Mouse (Mus musculus): ENCODE data around the gene 4931429L15Rik. TPM values are rescaled to one million over a fixed set of nuclear protein-coding genes. Genes with fewer than 3 reads are reported as not detected.

The 4931429L15Rik gene
- polyA plus RNA-seq, 1 experiment from 2014 or later: not detected

GRCm38 (mm10) chr9:46320461-46320860 is 675 bp upstream of the 4931429L15Rik start:
- no peaks in the 10 kb centered on the region for H3K27me3 ChIP-seq (replicated peaks)
- no peak overlapping the region for H3K9ac ChIP-seq
- H3K9me3 ChIP-seq: peaks cover 13% of the 10 kb centered on the region
- WGBS: 95% methylated on average over 2 of the region's 2 CpGs
- ATAC-seq (ENCODE audit: low FRiP score, low read depth): no peak
- H3K4me3 ChIP-seq: no peak overlapping the region
- no peak overlapping the region for H3K4me2 ChIP-seq (replicated peaks)
- H3K4me1 ChIP-seq: peaks cover 17% of the 10 kb centered on the region
- H3K36me3 ChIP-seq: no peaks in the 10 kb centered on the region
- no peak overlapping the region for H3K27ac ChIP-seq

GRCm38 (mm10) chr9:46317957-46318356 is 1.8 kb downstream of the 4931429L15Rik start:
- Histone ChIP-seq H3K36me3 (no peaks in the 10 kb centered on the region), H3K27me3 (replicated peaks) (no peaks in the 10 kb centered on the region), H3K9me3 (peaks cover 13% of the 10 kb centered on the region), H3K27ac (no peak overlapping the region), H3K4me1 (peaks cover 19% of the 10 kb centered on the region), H3K4me3 (no peak overlapping the region), H3K4me2 (replicated peaks) (no peak overlapping the region), H3K9ac (no peak overlapping the region)
- ATAC-seq (ENCODE audit: low FRiP score, low read depth): no peak
- WGBS: 95% methylated on average over 3 of the region's 3 CpGs

GRCm38 (mm10) chr9:46316909-46317308 is 2.9 kb downstream of the 4931429L15Rik start:
- 57% methylated on average over 8 of the region's 8 CpGs for WGBS
- Histone ChIP-seq H3K4me1 (peaks cover 22% of the 10 kb centered on the region), H3K4me2 (replicated peaks) (no peak overlapping the region), H3K27ac (no peak overlapping the region), H3K9ac (no peak overlapping the region), H3K4me3 (no peak overlapping the region), H3K27me3 (replicated peaks) (no peaks in the 10 kb centered on the region), H3K9me3 (peaks cover 13% of the 10 kb centered on the region), H3K36me3 (no peaks in the 10 kb centered on the region)
- 0 out of 2 replicates have a peak, but pooled peaks have one; percentile 22 for ATAC-seq (ENCODE audit: low FRiP score, low read depth)

DNA sequence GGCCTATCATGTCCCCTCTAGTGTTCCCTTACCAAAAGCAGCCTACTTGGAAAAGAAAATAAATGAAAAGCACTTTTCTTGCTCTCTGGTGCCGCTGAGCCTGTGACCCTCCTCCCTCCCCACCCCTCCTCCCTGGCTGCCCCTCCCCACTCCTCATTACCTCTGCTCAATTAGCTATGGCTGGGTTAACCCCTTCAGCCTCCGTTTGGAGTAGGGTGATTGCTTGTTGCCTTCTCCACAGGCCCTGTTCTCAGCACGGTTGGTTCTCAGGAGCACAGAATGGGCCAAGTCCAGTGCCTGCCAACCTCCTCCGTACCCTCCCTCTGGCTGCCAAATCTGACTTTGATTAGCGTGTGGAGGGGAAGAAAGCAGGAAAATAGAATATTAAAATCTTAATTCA is 3.4 kb downstream of the 4931429L15Rik start:
- 6% methylated on average over 5 of the region's 5 CpGs for WGBS
- H3K4me1 ChIP-seq: peaks cover 22% of the 10 kb centered on the region
- no peaks in the 10 kb centered on the region for H3K27me3 ChIP-seq (replicated peaks)
- H3K9me3 ChIP-seq: peaks cover 13% of the 10 kb centered on the region
- H3K36me3 ChIP-seq: no peaks in the 10 kb centered on the region
- 0 out of 2 replicates have a peak overlapping the region, but pooled peaks have one; percentile 8 for H3K27ac ChIP-seq
- no peak overlapping the region for H3K9ac ChIP-seq
- peak overlapping the region; percentile 29 for H3K4me2 ChIP-seq (replicated peaks)
- no peak overlapping the region for H3K4me3 ChIP-seq
- ATAC-seq (ENCODE audit: low FRiP score, low read depth): peak; percentile 43

- peak overlapping the region; percentile 29 for H3K4me2 ChIP-seq (replicated peaks)
- 23% methylated on average over 11 of the region's 11 CpGs for WGBS
Observed at GRCm38 (mm10) chr9:46315807-46316365, 3.9 kb downstream of the 4931429L15Rik start.

DNA sequence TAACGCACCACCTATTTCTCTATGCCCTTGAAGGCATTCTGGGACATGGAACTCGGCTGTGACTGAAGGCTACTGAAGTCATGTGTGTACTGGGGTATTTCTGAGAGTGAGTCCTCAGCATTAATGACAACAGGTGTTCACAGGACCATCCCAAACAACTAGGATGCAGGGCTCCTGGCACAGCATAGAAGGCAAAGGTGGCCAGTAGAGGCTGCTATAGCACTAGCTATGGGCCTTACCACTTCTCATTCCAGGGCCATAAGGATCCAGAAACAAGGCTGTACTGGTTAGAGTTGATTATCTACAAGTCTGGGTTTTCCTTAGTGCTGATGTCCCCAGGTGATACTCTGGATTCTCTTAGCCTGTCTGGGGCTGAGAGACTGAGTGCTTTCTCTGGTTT is 4.9 kb downstream of the 4931429L15Rik start:
- no peaks in the 10 kb centered on the region for H3K27me3 ChIP-seq (replicated peaks)
- H3K9ac ChIP-seq: no peak overlapping the region
- no peak for ATAC-seq (ENCODE audit: low FRiP score, low read depth)
- peaks cover 9% of the 10 kb centered on the region for H3K9me3 ChIP-seq
- no peak overlapping the region for H3K4me2 ChIP-seq (replicated peaks)
- WGBS: 45% methylated on average over 2 of the region's 2 CpGs
- peaks cover 22% of the 10 kb centered on the region for H3K4me1 ChIP-seq
- no peaks in the 10 kb centered on the region for H3K36me3 ChIP-seq
- no peak overlapping the region for H3K27ac ChIP-seq
- no peak overlapping the region for H3K4me3 ChIP-seq

More at GRCm38 (mm10) chr9:46315807-46316365, 3.9 kb downstream of the 4931429L15Rik start:
- Histone ChIP-seq H3K4me3 (no peak overlapping the region), H3K36me3 (no peaks in the 10 kb centered on the region), H3K9me3 (peaks cover 13% of the 10 kb centered on the region), H3K9ac (no peak overlapping the region), H3K27me3 (replicated peaks) (no peaks in the 10 kb centered on the region), H3K4me1 (peaks cover 22% of the 10 kb centered on the region), H3K27ac (0 out of 2 replicates have a peak overlapping the region, but pooled peaks have one; percentile 8)
- ATAC-seq (ENCODE audit: low FRiP score, low read depth): peak; percentile 72

DNA sequence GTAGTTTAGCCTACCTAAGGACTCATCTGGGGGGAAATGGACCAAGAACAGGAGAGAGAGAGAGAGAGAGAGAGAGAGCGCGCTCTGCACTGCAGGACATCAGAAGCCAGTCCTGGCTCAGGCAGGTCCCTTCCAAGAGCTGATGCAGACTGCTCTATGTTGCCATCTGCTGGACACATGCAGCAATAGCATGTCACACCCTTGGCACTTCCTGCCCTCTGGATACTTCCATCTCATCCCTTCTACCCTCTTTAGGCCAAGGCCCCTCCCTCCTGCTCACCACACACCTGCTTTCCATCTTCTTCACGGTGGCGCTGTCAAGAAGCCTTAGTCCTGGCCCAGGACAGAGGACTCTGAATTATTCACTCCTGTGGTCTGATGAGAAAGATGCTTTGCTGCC is 5.3 kb downstream of the 4931429L15Rik start:
- WGBS: 3% methylated on average over 4 of the region's 4 CpGs
- Histone ChIP-seq H3K36me3 (no peaks in the 10 kb centered on the region), H3K27me3 (replicated peaks) (no peaks in the 10 kb centered on the region), H3K4me2 (replicated peaks) (no peak overlapping the region), H3K4me3 (no peak overlapping the region), H3K9me3 (peaks cover 5% of the 10 kb centered on the region), H3K4me1 (peaks cover 22% of the 10 kb centered on the region), H3K9ac (no peak overlapping the region), H3K27ac (no peak overlapping the region)
- ATAC-seq (ENCODE audit: low FRiP score, low read depth): peak; percentile 31; the same call in 1 of the 2 replicates

- Histone ChIP-seq H3K9ac (no peak overlapping the region), H3K27ac (no peak overlapping the region), H3K4me1 (peaks cover 14% of the 10 kb centered on the region; the same call in 1 of the 2 replicates), H3K36me3 (no peaks in the 10 kb centered on the region), H3K9me3 (no peaks in the 10 kb centered on the region), H3K4me3 (no peak overlapping the region), H3K27me3 (replicated peaks) (0 out of 2 replicates have a peak, but pooled peaks cover 4% of the 10 kb centered on the region), H3K4me2 (replicated peaks) (0 out of 2 replicates have a peak overlapping the region, but pooled peaks have one; percentile 7)
- no peak for ATAC-seq (ENCODE audit: low FRiP score, low read depth)
- 5% methylated on average over 7 of the region's 7 CpGs for WGBS
Observed at GRCm38 (mm10) chr9:46309121-46309520, 10.7 kb downstream of the 4931429L15Rik start.

- WGBS: 10% methylated on average over 2 of the region's 2 CpGs
Observed at GRCm38 (mm10) chr9:46302142-46302541, 17.6 kb downstream of the 4931429L15Rik start.

DNA sequence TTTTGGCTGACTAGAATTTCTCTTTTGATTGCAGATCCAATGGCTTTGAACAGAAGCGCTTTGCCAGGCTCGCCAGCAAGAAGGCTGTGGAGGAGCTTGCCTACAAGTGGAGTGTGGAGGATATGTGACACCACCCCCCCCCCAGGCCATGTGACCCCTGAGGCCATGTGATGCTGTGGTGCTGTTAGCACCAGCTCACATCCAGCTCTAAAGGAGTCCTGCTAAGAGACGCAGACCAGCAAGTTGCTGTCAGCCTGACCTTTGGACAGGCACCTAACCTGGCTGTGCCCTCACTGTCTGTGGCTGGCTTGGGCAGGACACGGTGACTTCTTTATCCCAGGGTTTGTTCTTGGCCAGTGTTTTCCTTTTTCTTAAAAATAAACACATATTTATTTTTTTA is 21.4 kb downstream of the 4931429L15Rik start:
- Histone ChIP-seq H3K27ac (no peak overlapping the region), H3K9me3 (no peaks in the 10 kb centered on the region), H3K4me1 (no peaks in the 10 kb centered on the region), H3K27me3 (replicated peaks) (no peaks in the 10 kb centered on the region), H3K4me3 (no peak overlapping the region), H3K4me2 (replicated peaks) (no peak overlapping the region), H3K9ac (no peak overlapping the region), H3K36me3 (peaks cover 49% of the 10 kb centered on the region)
- ATAC-seq (ENCODE audit: low FRiP score, low read depth): no peak
- 97% methylated on average over 4 of the region's 4 CpGs for WGBS

More at GRCm38 (mm10) chr9:46302142-46302541, 17.6 kb downstream of the 4931429L15Rik start:
- ATAC-seq (ENCODE audit: low FRiP score, low read depth): no peak
- 0 out of 2 replicates have a peak, but pooled peaks cover 4% of the 10 kb centered on the region for H3K27me3 ChIP-seq (replicated peaks)
- no peak overlapping the region for H3K4me3 ChIP-seq
- H3K36me3 ChIP-seq: peaks cover 24% of the 10 kb centered on the region
- no peak overlapping the region for H3K27ac ChIP-seq
- H3K4me1 ChIP-seq: no peaks in the 10 kb centered on the region; the same call in 1 of the 2 replicates
- no peaks in the 10 kb centered on the region for H3K9me3 ChIP-seq
- no peak overlapping the region for H3K9ac ChIP-seq
- H3K4me2 ChIP-seq (replicated peaks): no peak overlapping the region

DNA sequence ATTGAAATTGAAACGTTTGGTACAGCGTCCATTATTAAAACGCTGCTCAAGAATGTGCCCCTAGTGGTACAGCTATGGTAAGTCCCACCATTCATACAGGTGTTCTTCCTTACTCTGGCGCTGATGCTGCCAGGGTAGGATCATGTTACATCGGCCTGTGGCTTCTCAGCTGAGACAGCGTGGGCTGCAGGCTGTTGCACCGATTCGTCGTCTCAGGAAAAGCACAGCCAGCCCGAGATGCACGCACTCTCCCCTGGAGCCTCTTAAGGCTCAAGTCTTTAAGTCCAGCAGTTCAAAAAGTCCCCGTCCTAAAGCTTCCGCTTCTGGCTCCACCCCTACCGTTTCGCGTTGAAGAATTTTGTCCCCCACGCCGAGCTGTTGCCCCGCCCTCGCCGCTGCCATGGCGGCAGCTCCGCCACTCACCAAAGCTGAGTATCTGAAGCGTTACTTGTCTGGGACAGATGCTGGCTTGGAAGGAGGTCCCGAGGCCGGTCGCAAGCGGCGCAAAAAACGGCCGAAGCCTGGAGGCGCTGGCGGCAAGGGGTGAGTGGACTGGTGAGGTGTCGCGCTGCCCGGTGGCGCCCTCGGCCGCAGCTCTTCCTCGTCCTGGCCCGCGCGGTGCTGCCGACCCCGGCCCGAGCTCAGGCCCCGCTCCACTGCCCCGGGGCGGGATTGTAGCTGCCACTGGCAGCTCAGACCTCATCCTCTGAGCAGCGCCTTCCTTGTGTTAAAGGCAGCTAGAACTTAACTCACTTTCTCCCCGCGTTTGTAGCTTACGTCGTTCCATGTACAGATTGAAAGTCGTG is 37.0 kb downstream of the 4931429L15Rik start, which contains the start of gene Bud13:
Gene Bud13 (plus strand): TSS at position 378 of the 806 bp plus-strand sequence.
- Histone ChIP-seq H3K36me3 (peaks cover 49% of the 10 kb centered on the region), H3K27ac (no peak within 1 kb of the TSS), H3K9ac (peak within 1 kb of the TSS; percentile 82), H3K9me3 (no peaks in the 10 kb centered on the region), H3K4me1 (peaks cover 7% of the 10 kb centered on the region), H3K27me3 (replicated peaks) (no peaks in the 10 kb centered on the region), H3K4me2 (replicated peaks) (peak within 1 kb of the TSS; percentile 65), H3K4me3 (peak within 1 kb of the TSS; percentile 85)
- under 1% methylated on average over 55 of the region's 55 CpGs for WGBS
- ATAC-seq (ENCODE audit: low FRiP score, low read depth): peak; percentile 91

- Histone ChIP-seq H3K4me2 (replicated peaks) (0 out of 2 replicates have a peak overlapping the region, but pooled peaks have one; percentile 96), H3K9me3 (no peaks in the 10 kb centered on the region), H3K27ac (no peak overlapping the region), H3K9ac (no peak overlapping the region), H3K27me3 (replicated peaks) (peaks cover 17% of the 10 kb centered on the region), H3K4me1 (peaks cover 11% of the 10 kb centered on the region), H3K36me3 (peaks cover 49% of the 10 kb centered on the region), H3K4me3 (no peak overlapping the region)
- ATAC-seq (ENCODE audit: low FRiP score, low read depth): no peak
- WGBS: 93% methylated on average over 9 of the region's 9 CpGs
Observed at GRCm38 (mm10) chr9:46274494-46274893, 45.3 kb downstream of the 4931429L15Rik start.

Data from neural tube, embryonic 12.5 days (tissue).